Mouse (Mus musculus): ENCODE data around the gene Atp6v0e.

Atp6v0e gene

DNA sequence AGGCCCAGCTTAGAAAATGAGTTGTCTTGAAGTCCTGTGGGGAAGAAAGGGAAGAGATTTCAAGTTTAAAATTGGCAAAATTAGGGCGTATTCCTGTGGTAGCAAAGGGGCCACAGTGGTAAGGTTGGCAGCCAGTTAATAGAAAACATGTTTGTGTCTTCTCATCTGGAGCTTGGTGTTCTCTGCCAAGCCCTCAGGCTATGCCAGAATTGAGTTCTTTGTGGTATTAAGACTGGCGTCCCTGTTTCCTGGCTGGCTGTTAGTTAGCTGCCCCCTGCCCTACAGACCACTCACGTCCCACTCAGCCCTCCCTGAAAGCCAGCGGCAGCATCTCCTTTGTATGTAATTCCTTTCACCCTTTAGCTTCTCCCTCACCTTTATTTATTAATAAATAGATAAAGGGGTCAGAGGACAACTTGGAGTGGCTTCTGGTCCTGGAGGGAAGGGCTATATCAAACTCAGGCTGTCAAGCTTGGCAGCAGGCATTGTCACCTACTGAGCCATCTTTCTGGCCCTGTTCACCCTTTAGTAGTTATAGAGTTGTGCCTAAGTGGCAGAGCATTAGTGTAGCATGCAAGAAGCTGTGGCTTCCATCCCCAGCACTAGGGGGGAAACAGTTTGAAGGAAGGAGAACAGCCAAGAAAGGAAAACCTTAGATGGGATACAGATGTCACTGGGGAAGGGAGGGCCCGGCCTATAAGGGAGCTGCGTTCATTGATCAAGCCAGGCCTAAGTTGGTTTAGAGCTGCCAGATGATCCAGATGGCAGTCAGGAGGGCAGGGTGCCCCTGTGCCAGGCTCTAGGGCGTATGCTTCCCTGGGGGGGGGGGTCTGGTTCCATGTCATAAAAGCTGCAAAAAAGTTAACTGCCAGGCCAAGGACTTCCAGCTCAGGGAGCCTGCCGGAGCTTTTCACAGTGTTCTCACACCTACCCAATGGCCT lies 26.0 kb downstream of the Atp6v0e start:
- peak; percentile 47 for DNase-seq

DNA sequence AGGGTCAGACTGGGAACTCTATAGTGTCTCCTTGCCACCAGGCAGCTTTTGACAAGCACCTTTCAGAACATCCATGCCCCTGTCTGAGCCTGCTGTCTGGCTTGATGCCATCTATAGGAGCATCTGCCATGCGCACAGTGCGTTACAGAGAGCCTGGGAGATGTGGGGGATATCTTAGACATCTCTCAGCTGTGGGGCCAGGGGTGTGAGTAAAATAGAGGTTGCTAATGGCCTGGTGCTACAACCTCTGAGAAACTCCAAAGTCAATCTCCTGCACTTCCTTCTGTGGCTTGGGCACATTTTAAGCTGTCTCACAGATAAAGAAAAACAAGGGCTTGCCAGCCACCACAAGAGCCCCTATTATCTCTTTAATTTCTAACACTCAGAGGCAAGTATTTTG lies 26.8 kb downstream of the Atp6v0e start:
- peak; percentile 48 for DNase-seq

DNA sequence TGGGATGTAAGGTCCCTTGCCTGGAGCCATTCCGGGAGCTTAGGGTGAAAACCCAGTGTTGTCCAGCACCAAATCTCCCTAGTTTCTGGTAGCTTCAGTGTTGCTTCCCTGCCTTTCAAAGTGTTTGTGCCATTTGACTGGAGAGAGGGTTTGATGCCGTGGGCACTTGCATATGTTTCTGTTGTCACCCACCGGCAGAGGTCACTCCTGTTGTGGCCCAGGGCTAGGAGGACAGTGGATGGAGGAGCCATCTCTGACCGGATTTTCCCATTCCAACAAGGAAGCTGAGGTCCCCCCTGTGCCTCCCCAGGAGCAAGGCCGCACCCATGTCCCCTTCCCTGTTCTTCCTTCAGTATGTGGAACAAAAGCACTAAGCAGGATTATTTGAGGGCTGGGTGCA lies 27.2 kb downstream of the Atp6v0e start:
- DNase-seq = peak; percentile 62

DNA sequence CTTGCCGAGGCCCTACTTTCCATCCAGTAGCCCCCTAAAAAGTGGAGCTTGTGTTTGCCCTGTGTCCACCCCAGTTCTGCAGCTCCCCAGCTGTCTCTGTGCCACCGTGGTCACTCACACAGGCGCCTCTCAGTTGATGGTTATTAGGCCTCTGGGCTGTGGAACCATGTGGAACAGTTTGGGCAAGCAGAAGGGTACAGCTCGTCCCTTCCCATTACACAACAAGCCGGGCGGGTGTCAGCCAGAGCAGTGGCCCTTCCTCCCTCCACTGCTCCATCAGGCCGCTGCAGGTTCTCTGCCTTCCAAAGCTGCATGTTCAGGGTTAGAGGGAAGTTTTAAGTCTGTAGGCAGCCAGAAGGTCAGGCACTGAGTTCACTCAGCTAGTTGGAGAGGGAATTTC lies 28.1 kb downstream of the Atp6v0e start:
- peak; percentile 60 for DNase-seq

DNA sequence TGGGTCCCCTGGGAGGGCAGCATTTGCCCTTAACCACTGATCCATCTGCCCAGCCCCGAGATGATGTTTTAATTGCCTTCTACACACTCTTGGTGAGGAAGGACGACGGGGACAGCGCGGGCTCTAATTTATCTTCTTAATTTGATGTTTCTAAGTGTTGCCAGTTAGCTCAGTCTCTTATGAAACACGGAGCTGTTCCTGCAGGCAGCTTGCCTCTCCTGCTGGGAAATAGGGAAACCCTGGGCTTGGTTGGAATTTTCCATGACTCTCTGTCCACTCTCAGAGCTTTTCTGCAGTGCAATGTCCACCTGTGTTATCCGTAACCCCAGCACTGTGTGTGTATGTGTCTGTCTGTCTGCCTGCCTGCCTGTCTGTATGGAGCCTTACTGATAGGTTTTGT lies 30.4 kb downstream of the Atp6v0e start:
- peak; percentile 83 for DNase-seq

DNA sequence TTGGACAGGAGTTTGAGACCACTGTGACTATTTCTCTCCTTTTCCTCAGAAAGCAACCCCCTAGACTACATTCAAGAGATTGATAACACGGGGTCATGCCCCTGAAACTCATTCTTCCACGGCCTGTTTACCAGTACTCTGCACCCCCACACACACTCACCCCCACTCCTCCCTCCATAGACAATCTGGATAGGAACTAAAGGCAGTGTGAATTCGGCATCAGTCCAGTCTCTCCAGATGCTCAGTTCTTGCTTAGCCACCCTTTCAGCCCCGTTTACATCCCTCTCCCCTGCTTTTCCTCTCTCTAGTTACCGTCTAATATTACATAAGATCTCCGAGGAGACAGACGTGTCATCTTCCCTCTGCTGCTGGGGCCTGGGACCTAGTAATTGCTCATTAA lies 31.1 kb downstream of the Atp6v0e start:
- DNase-seq = peak; percentile 58

DNA sequence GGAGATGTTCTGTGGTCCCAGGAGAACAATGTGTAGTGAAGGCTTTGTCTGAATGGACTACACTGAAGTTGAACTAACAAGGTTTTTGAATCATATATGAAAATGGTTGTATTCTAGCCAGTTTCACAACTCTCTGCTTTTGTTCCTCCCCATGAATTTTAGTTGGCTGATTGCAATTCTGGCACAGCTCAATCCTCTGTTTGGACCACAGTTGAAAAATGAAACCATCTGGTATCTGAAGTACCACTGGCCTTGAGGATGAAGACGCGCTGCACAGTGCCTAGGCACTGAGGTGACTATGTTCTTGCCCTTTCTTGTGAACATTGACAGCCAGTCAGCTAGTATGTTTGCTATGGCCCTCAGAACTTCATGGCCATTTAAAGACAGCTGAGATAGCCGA lies 32.2 kb downstream of the Atp6v0e start:
- no peak for DNase-seq

DNA sequence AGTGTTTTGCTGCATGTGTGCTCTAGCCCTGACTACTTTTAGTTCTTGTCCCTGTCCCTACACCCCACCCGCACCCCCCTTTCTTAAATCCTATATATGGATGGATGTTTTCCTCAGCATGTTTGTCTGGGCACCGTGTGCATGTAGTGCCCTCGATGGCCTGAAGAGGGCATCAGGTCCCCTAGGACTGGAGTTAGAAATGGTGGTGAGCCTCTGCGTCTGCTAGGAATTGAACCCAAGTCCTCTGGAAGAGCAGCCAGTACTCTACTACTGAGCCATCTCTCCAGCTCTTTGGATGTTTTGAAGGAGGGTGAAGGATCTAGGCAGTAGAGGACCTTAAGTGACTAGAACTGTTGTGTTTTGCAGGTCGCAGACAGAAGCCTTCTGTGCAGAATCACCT lies 35.8 kb downstream of the Atp6v0e start:
- no peak for DNase-seq

DNA sequence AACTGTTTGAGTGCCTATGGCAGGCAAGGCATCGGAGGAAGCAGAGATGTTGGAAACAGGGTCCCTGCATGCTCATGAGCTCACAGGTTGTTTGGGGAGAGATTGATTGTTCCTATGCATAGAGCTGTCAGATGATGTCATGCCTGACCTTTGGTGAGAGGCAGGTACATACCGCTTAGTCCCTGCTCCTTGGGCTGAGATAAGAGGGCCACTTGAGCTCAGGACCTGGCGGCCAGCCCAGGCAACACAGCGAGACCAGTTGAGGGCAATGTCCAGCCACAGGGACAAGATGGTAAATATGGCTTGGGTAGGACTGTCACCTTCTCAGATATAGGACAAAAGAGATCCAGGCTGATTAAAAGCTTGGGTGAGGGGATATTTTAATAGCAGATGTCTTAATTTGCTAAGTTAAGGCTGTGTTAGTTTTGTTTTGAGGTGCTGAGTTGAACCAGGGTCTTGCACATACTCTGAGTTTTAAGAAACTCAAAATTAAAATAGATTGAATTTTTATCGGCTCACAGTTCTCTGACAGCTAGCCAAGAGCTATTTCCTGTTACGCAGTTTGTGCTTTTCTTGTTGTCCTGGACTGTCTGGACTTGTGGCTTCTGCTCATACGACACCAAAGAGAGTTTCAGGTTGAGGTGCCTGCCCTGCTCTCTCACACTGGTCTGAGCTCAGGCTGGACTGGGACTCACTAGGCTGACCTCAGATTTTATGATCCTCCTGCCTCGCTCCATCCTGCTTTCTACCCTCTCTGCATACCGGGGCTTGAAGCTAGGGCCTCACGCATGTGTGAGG lies 37.0 kb downstream of the Atp6v0e start:
- peak; percentile 69 for DNase-seq

DNA sequence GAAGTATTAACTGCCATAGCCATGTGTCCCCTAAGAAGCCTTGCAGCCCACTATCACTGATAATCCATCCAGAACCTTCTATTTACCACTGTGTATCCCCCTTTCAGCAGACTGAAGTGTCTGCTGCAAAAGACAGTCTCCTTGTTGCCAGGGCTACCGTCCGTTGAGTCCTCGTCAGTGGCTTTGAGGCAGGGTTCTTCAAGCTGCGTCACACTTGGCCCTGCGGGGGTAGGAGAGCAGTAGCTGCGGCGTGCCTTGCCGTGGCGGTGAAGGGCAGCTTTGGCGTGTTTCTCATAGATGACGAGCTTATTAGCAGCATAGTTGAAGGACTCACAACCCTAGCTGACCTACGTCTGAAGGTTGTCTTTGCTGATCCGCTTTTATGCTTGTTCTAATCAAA lies 38.5 kb downstream of the Atp6v0e start:
- DNase-seq = no peak

DNA sequence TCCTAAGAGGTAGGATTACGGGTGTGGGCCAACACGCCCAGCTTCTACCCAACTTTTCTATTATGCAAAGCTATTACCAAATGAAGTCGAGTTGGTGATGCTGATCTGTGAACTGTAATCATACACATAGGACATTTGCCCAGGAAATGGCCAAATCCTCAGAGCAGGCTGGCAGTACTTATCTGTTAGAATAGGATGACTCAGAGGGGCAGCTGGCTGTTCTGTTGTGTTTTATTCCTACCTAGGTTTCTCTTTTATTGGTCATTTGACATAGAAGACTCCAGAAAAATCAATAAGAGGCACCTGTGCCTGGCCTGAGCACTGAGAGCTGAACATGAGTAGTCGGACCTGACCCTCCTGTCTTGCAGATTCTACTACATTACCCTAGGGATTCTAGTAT lies 39.6 kb downstream of the Atp6v0e start:
- DNase-seq = no peak

DNA sequence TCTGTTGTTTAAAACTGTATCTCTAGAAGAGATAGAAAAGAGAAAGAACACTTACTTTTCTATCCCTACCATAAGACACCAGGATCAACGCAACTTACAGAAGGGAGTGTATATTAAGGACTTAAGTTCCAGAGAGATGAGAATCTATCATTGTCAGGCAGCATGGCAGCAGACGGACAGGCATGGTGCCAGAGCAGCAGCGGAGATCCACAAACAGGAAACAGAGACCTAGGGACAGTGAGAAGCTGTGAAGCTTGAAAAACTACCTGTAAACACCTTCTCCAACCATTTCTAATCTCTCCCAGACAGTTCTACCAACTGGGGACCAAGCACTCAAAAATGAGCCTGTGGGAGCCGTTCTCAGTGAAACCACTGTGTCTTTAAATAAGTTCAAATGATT lies 40.6 kb downstream of the Atp6v0e start:
- DNase-seq = peak; percentile 71

DNA sequence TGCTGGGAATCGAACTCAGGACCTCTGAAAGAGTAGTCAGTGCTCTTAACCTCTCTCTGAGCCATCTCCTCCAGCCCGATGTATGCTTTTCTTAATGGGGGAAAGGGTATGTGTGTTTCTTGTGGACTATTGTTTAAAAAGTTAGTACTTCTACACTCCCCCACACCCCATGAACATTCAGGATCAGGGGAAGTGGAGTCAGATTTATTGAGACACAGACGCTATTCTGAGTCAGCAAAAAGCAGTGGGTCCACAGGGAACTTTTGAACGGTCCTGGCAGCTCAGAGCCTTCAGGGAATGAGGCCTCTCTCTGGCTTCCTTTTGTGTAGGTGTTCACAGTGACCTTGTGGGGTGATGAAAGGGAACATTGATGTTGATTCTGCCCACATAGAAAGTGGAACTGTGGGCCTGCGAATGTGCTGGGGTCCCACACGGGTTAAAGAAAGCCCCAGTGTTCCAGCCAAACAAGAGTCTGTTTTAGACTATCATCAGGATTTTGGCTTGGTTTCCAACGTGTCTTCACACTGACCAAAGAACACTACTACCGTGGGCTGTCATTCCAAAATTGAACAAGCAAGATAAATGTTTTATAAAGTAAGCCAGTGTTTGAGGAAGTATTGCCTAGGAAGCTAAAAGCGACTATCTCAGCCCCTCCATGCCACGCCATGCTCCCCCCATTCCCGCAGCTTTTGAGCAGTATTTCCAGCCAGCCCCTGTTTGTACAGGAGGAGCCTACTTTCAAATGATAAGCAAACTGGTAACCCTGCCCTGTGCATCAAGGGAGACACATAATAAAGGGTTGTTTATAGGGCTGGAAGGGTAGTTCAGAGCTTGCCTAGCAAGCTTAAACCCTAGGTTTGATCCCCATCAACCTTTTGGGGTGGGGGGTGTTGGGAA lies 42.7 kb downstream of the Atp6v0e start:
- no peak for DNase-seq

DNA sequence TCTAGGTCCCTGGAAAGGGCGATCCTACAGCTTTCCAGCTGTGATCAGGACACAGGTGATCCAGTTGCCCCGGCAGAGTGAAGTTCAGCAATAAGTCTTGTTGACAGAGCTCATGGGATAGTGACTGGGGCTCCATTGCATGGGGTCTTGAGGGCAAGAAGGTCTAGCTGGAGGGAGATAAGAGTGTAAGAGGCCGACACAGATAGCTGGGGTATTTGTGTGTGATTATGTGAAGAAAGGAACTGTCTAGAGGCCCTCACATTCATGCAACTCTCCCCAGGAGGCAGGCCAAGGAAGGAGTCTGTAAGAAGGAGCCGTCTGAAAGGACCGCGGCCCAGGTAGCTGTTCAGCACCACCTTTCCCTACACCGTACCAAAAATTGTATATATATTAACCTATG lies 44.0 kb downstream of the Atp6v0e start:
- DNase-seq = no peak

DNA sequence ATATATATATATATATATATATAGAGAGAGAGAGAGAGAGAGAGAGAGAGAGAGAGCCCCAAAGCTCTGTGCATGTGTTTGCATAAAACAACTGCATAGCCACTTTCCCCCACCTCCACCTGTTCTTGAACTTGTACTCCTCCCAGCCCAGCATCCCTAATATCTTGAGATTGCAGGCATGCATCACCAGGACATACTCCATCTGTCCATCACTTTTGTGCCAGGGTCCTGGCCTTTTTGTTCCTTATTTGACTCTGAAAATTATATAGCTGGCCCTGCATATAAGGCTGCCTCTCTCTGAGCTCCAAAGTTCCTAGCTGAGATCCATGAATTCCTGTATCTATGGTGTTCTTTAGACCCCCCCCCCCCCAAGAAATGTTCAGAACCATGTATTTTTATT lies 45.5 kb downstream of the Atp6v0e start:
- DNase-seq = peak; percentile 65

DNA sequence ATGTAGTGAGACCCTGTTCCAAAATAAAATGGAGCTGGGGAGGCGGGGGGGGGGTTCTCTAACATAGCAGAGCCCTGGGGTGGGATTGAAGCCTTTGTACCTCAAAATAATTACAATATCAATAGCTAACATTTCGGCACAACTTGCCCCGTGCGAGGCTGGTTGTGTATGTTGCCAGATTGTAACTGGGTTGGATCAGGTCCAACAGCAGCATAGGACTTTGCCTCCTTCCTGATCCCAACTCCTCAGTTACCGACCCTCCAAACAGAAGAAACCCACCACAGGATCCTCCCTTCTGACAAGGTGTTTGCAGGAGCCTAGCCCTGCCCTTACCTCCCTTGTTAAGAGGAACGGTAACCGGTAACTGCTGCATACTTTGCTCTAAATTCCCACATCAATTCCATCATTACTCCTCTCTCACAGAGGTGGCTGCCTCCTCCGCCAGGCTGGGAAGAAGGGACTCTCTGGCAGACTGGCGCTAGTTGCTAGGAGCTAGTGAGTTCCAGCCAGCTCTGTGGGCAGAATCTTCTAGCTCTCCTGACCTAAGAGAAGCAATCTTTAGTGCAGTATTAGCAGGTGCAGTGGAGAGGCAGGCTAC lies 46.1 kb downstream of the Atp6v0e start:
- DNase-seq = no peak

DNA sequence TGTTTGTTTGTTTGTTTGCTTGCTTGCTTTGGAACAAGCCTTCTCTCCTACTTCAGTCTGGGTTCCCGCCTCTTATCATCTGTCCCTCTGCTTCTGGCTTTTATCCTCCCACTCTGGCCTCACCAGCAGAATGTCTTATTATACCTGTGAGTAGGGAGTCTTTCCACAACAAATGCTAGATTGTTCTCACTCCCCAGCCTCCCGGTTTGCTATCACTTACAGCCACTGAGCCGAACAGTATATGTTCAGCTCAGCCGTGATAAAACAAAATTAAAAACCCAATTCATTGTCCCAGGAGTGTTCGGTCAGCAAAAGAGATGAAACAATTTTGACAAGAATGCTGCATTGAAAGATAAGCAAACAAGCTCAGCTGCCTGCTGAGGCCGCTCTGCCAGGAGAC lies 47.0 kb downstream of the Atp6v0e start:
- no peak for DNase-seq

DNA sequence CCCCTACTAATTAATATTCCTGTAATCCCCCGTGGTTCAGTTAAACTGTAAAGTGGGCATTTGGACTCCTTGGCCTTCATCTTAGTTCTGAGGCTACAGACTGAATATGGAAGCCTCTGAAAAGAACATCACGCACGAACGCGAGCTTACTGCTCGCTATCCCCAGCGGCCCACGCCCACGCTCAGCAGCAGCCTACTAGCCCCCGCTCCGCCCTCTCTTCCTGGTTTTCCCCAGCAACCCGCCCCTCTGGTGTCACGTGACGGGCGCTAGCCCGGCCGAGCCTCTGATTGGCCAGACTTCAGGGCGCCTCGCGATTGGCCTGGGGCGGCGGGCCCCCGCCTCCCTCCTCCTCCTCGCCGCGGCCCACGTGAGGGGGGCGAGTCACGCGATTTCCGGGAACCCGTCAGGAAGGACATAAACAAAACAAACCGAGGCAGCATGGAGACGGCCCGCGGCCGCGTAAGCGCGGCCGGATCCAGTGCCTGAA lies 52.3 kb downstream of the Atp6v0e start, which contains the start of gene Crebrf:
Gene Crebrf, plus strand, starts transcription at position 380 of the 488 bp plus-strand sequence.
- peak; percentile 98 for DNase-seq

DNA sequence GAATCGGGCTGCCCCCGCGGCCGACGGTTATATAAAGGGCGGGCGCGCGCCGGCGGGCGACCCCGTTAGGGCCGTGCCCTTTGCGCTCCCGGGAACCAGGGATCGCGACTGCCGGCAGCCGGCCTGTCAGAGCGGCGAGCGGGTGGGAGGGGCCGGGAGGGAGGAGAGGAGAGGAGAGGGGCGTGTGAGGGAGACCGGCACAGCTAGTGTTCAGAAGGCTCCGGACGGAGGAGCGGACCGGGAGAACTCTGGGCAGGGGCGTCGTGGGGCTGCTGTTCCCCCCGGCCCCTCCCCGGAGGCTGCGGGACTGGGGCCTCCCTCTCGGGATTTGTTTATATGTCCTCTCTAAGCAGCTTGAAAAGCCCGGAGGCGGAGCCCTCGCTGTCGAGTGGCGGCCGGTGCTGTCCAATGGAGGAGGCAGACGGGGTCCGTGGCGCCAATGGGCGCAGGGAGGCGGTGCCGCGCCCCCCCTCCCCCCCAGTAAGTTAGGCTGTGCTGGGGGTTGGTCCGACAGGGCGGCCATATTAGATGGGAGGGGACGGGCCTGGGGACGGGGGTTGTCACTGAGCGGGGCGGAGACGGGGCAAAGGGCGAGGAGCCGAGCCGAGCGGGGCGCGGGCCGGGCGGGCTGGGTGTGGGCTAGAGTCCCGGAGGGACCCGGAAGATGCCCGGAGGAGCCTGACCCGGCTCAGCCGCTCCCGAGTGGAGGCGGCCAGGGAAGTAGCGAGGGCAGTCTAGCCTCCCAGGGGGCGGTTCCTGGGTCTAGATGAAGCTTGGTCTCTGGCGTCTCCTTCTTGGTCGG lies 53.1 kb downstream of the Atp6v0e start:
- peak; percentile 95 for DNase-seq

DNA sequence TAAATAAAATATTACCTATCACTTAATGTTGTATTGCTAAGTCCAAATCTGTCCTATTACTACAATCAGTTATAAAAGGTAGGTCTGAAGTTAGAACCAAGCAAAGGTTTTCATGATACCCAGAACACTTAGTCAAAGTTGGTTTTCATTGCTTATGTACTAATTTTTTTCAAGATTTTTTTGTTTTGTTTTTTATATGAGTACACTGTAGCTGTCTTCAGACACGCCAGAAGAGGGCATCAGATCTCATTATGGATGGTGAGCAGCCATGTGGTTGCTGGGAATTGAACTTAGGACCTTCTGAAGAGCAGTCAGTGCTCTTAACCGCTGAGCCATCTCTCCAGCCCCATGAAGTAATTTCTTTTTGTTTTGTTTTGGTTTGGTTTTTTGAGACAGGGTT lies 54.8 kb downstream of the Atp6v0e start:
- no peak for DNase-seq

DNA sequence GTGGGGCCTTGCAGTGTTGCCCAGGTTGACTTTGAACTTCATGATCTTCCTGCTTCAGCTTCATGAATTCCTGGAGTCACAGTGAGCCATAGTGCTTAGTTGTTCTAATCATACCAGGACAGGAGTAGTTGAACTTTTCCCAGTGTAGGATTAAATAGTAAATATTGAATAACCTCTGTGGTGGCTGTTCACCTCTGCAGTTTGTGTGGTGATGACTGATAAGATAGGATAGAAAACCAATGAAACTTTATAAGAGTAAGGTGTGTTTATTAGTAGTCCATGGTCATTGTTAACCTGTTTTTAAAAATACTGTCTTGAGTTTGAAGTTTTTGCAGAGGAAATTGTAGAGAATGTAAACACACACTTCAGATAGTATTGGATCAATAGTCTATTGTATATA lies 56.4 kb downstream of the Atp6v0e start:
- no peak for DNase-seq
